Mouse (Mus musculus) lung, embryonic 16.5 days (tissue): ENCODE measurements around the gene Fbxo6. TPM values are rescaled to one million over a fixed set of nuclear protein-coding genes. Genes with fewer than 3 reads are reported as not detected.
"Not testable (repeated sequence)": the region's sequence is repeated elsewhere in the genome, so short reads cannot be mapped to it uniquely, and the experiment has no call there.

Experiments
- ATAC-seq: fragments of 200-750 bp; cut with Nextera tagmentation; 2 replicates; pipeline ENCODE4 v1.8.0; 2017; ENCODE audit warnings: low read depth, mild to moderate bottlenecking, moderate library complexity
- H3K27ac ChIP-seq: fragments of 300-500 bp; sonication (generic); 2 replicates; pipeline ENCODE4 v1.5.1; 2014; ENCODE audit warnings: mild to moderate bottlenecking, control low read depth, low read length
- H3K27me3 ChIP-seq: fragments of 300-500 bp; sonication (generic); 2 replicates; pipeline ENCODE4 v1.6.1; 2014; ENCODE audit warnings: low read depth, low read length, mixed read lengths; ENCODE audit not compliant: control insufficient read depth, insufficient read depth
- H3K36me3 ChIP-seq: fragments of 300-500 bp; sonication (generic); 2 replicates; pipeline ENCODE4 v1.6.1; 2014; ENCODE audit warnings: low read length; ENCODE audit not compliant: control insufficient read depth, insufficient read depth
- H3K4me1 ChIP-seq: fragments of 300-500 bp; sonication (generic); replicated peaks from 2 replicates; pipeline ENCODE4 v1.6.1; 2014; ENCODE audit warnings: low read length, mixed read lengths; ENCODE audit not compliant: control insufficient read depth, insufficient read depth
- H3K4me2 ChIP-seq: fragments of 300-500 bp; sonication (generic); 2 replicates; pipeline ENCODE4 v1.6.1; 2014; ENCODE audit warnings: low read depth, low read length, control low read depth
- H3K4me3 ChIP-seq: fragments of 300-500 bp; sonication (generic); 2 replicates; pipeline ENCODE4 v1.5.1; 2014; ENCODE audit warnings: mild to moderate bottlenecking, low read length, control low read depth
- H3K9ac ChIP-seq: fragments of 300-500 bp; sonication (generic); 2 replicates; pipeline ENCODE4 v1.6.1; 2014; ENCODE audit warnings: low read length, control low read depth
- H3K9me3 ChIP-seq: fragments of 300-500 bp; sonication (generic); 2 replicates; pipeline ENCODE4 v1.6.1; 2016; ENCODE audit warnings: low read length; ENCODE audit not compliant: control insufficient read depth
- WGBS: fragments of 180-500 bp; shearing (Covaris S2); extraction: QIAGEN DNeasy Blood & Tissue Kit; methylation state at CpG from one replicate; pipeline ENCODE4 v1.1.7; 2014; 5-methylcytosine and 5-hydroxymethylcytosine counted together
- polyA plus RNA-seq: library from polyadenylated mRNA; unstranded; fragments of >200 nt; fragmentation: Nextera tagmentation; extraction: Ambion mirVana; gene quantifications from 2 replicates; pipeline ENCODE4 v1.2.1, GENCODE M21; 2015

The Fbxo6 gene
- polyA plus RNA-seq, 1 experiment from 2014 or later = 13.7 TPM

DNA sequence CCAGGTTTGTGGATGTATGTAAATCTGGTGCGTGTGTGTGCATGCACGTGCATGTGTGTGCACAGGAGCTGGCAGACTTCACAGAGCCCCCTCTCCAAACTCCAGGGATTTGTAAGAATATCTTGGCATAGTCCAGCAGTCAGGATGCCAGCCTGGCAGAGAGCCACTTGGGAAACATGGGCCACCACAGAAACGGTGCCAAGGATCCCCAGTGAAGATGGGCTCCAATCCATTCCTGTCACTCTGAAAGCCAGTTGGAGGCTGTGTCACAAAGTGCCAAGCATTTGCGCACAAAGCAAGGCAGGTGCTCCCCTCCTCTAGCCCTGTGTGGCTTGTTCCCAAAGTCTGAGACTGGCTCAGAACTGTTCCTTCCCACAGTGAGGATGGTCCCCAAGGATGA, 30.6 kb downstream of the Fbxo6 start:
- Histone ChIP-seq H3K4me2 (no peak overlapping the region), H3K36me3 (no peaks in the 10 kb centered on the region), H3K9ac (no peak overlapping the region), H3K4me1 (no peaks in the 10 kb centered on the region), H3K9me3 (no peaks in the 10 kb centered on the region), H3K27ac (no peak overlapping the region), H3K27me3 (no peaks in the 10 kb centered on the region), H3K4me3 (no peak overlapping the region)
- WGBS = 67% methylated on average over 4 of the region's 4 CpGs
- no peak for ATAC-seq

DNA sequence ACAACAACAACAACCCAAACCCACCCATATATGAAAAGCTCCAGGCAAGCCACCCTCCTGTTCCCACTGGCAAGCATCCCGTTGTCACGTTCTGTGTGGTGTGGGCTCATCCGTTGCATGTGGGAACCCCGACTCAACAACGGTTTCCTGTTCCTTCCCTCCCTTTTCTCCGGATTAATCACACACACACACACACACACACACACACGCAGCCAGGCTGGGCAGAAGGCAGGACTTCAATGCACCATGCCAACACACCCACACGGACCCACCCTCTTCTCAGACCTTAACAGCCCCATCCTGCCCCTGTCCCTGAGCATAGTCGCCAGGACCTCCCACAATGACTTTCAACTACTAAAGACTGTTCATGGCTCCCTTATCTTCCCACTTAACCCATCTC, 31.4 kb downstream of the Fbxo6 start:
- no peak for ATAC-seq
- Histone ChIP-seq H3K9me3 (no peaks in the 10 kb centered on the region), H3K9ac (no peak overlapping the region), H3K4me2 (no peak overlapping the region), H3K36me3 (no peaks in the 10 kb centered on the region), H3K4me1 (no peaks in the 10 kb centered on the region), H3K27me3 (no peaks in the 10 kb centered on the region), H3K27ac (no peak overlapping the region), H3K4me3 (no peak overlapping the region)
- WGBS = 68% methylated on average over 9 of the region's 9 CpGs

DNA sequence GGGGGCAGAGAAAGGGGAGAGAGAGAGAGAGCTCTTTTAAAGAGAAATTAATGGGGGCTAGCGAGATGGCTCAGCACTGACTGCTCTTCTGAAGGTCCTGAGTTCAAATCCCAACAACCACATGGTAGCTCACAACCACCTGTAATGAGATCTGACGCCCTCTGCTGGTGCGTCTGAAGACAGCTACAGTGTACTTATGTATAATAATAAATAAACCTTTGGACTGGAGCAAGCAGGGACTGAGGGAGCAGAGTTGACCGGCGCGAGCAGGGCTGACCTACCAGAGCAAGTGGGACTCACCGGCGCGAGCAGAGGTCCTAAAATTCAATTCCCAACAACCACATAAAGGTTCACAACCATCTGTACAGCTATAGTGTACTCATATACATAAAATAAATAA, 32.4 kb downstream of the Fbxo6 start:
- not testable (repeated sequence) for H3K4me1 ChIP-seq, H3K9me3 ChIP-seq, H3K36me3 ChIP-seq, H3K27ac ChIP-seq, H3K9ac ChIP-seq, H3K4me3 ChIP-seq, H3K4me2 ChIP-seq, ATAC-seq, H3K27me3 ChIP-seq
- 84% methylated on average over 9 of the region's 9 CpGs for WGBS

GRCm38 (mm10) chr4:148117392-148117791, 34.5 kb downstream of the Fbxo6 start:
- 72% methylated on average over 4 of the region's 4 CpGs for WGBS
- no peak overlapping the region for H3K27ac ChIP-seq
- H3K4me2 ChIP-seq = no peak overlapping the region
- H3K9me3 ChIP-seq = no peaks in the 10 kb centered on the region
- ATAC-seq = no peak
- no peaks in the 10 kb centered on the region for H3K27me3 ChIP-seq
- H3K4me3 ChIP-seq = no peak overlapping the region
- no peaks in the 10 kb centered on the region for H3K36me3 ChIP-seq
- H3K9ac ChIP-seq = no peak overlapping the region
- no peaks in the 10 kb centered on the region for H3K4me1 ChIP-seq

DNA sequence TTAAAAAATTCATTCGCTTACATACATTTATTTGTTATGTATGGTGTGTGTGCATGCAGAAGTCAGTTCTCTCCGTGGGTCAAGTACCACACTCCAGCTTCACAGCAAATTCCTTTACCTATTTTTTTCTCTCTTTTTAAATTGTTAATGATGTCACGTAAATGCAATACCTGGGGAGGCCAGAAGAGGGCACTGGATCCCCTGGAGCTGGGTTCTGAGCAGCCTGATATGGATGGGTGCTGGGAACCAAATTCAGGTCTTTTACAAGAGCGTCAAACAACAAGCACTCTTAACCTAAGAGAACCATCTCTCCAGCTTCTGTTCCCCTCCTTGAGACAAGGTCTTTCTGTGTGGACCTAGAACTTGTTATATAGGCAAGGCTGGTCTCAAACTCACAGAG, 35.3 kb downstream of the Fbxo6 start:
- Histone ChIP-seq H3K9me3 (no peaks in the 10 kb centered on the region), H3K27me3 (no peaks in the 10 kb centered on the region), H3K4me3 (no peak overlapping the region), H3K4me2 (no peak overlapping the region), H3K4me1 (no peaks in the 10 kb centered on the region), H3K27ac (no peak overlapping the region), H3K36me3 (no peaks in the 10 kb centered on the region), H3K9ac (no peak overlapping the region)
- no peak for ATAC-seq
- 69% methylated on average over 4 of the region's 4 CpGs for WGBS

DNA sequence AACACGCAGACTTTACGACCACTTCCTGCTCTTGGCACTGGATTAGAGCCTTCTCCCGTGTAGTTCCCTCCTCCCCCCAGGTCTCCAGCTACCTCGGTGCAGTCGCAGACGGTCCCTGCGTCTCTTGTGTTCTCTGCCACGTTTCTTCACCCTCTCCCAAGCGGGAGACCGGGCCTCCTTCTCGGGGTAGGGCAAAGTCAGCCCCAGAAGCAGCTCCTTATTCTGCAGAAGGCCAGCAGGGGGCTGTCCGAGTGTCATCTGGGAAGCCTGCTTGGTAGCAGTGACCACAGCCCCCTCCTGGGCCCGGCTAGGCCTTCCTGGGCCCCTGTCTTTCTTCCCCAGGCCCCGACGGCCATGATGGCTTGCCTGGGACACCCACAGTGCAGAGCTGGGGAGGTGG, 36.5 kb downstream of the Fbxo6 start:
- no peaks in the 10 kb centered on the region for H3K27me3 ChIP-seq
- H3K4me3 ChIP-seq = no peak overlapping the region
- H3K9ac ChIP-seq = peak overlapping the region; percentile 29; the same call in 1 of the 2 replicates
- no peak overlapping the region for H3K27ac ChIP-seq
- WGBS = 3% methylated on average over 15 of the region's 15 CpGs
- H3K4me2 ChIP-seq = no peak overlapping the region
- no peaks in the 10 kb centered on the region for H3K36me3 ChIP-seq
- peak; percentile 46 for ATAC-seq
- no peaks in the 10 kb centered on the region for H3K4me1 ChIP-seq
- no peaks in the 10 kb centered on the region for H3K9me3 ChIP-seq

DNA sequence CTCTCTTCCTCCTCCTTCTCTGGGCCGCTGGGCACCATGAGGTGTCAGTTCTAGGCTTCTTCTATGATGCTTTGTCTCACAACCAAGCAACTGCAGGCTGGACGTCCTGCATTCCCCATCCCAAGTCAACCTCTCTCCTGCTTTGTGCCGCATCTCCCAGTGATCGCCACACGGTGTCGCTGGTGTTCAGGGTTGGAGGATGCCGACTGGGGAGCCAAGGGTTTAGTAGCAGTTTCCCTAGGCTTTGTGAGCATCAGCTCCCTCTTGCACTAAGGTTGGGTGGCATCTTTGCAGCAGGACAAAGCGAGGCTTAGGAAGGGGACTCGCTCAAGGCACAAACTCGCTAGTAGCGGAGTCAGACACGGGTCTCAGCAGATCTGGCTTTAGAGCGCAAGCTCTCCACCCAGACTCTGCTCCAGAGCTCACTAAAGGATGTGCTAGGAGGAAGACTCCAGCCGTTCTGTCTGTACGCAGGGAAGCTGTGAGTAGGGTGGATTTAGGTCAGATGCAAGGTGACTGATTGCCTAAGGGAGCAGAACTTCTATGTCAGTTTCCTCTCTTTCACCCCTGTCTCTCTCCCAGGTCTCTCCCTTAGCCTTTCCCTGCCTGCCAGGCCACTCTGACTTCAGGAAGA, 37.1 kb downstream of the Fbxo6 start:
- peak; percentile 78 for ATAC-seq
- H3K27ac ChIP-seq = no peak overlapping the region
- WGBS = 4% methylated on average over 15 of the region's 15 CpGs
- no peaks in the 10 kb centered on the region for H3K4me1 ChIP-seq
- no peaks in the 10 kb centered on the region for H3K9me3 ChIP-seq
- H3K36me3 ChIP-seq = no peaks in the 10 kb centered on the region
- no peak overlapping the region for H3K4me2 ChIP-seq
- H3K27me3 ChIP-seq = no peaks in the 10 kb centered on the region
- no peak overlapping the region for H3K9ac ChIP-seq
- H3K4me3 ChIP-seq = no peak overlapping the region

GRCm38 (mm10) chr4:148112519-148112918, 39.4 kb downstream of the Fbxo6 start:
- no peak overlapping the region for H3K4me2 ChIP-seq
- WGBS = 68% methylated on average over 12 of the region's 12 CpGs
- no peaks in the 10 kb centered on the region; the same call in 1 of the 2 replicates for H3K27me3 ChIP-seq

GRCm38 (mm10) chr4:148109215-148109614, 42.7 kb downstream of the Fbxo6 start:
- H3K9ac ChIP-seq = no peak overlapping the region
- no peaks in the 10 kb centered on the region; the same call in 1 of the 2 replicates for H3K27me3 ChIP-seq
- no peaks in the 10 kb centered on the region for H3K36me3 ChIP-seq
- no peaks in the 10 kb centered on the region for H3K9me3 ChIP-seq
- no peak overlapping the region for H3K4me2 ChIP-seq
- WGBS = 74% methylated on average over 5 of the region's 5 CpGs
- no peak overlapping the region for H3K27ac ChIP-seq
- peaks cover 11% of the 10 kb centered on the region; the same call in 1 of the 2 replicates for H3K4me1 ChIP-seq
- no peak for ATAC-seq
- no peak overlapping the region for H3K4me3 ChIP-seq

More at GRCm38 (mm10) chr4:148112519-148112918, 39.4 kb downstream of the Fbxo6 start:
- Histone ChIP-seq H3K9ac (no peak overlapping the region), H3K4me3 (no peak overlapping the region), H3K9me3 (no peaks in the 10 kb centered on the region), H3K36me3 (no peaks in the 10 kb centered on the region), H3K27ac (no peak overlapping the region), H3K4me1 (peaks cover 9% of the 10 kb centered on the region; the same call in 1 of the 2 replicates)
- no peak for ATAC-seq
